Mouse (Mus musculus) liver, embryonic 16.5 days (tissue): Measurements from ENCODE around the gene Pif1. TPM values are rescaled to one million over a fixed set of nuclear protein-coding genes. Genes with fewer than 3 reads are reported as not detected.

ENCODE experiments used
- ATAC-seq: fragments of 200-750 bp; cut with Nextera tagmentation; 2 replicates; pipeline ENCODE4 v1.8.0; 2017; ENCODE audit warnings: low read depth, mild to moderate bottlenecking, moderate number of reproducible peaks, moderate library complexity
- H3K27ac ChIP-seq: fragments of 300-500 bp; sonication (generic); 2 replicates; pipeline ENCODE4 v1.5.1; 2014; ENCODE audit warnings: mild to moderate bottlenecking, low read length
- H3K27me3 ChIP-seq: fragments of 300-500 bp; sonication (generic); 2 replicates; pipeline ENCODE4 v1.6.1; 2014; ENCODE audit warnings: low read depth, low read length, mixed read lengths; ENCODE audit not compliant: control insufficient read depth, insufficient read depth
- H3K36me3 ChIP-seq: fragments of 300-500 bp; sonication (generic); 2 replicates; pipeline ENCODE4 v1.6.1; 2014; ENCODE audit warnings: mild to moderate bottlenecking; ENCODE audit not compliant: control insufficient read depth, insufficient read depth
- H3K4me1 ChIP-seq: fragments of 300-500 bp; sonication (generic); 2 replicates; pipeline ENCODE4 v1.6.1; 2014; ENCODE audit warnings: low read depth, low read length, mixed read lengths; ENCODE audit not compliant: control insufficient read depth
- H3K4me2 ChIP-seq: fragments of 300-500 bp; sonication (generic); 2 replicates; pipeline ENCODE4 v1.6.1; 2014; ENCODE audit warnings: low read depth, low read length, mixed read lengths
- H3K4me3 ChIP-seq: fragments of 300-500 bp; sonication (generic); 2 replicates; pipeline ENCODE4 v1.5.1; 2014; ENCODE audit warnings: low read depth, mild to moderate bottlenecking, low read length
- H3K9ac ChIP-seq: fragments of 300-500 bp; sonication (generic); 2 replicates; pipeline ENCODE4 v1.6.1; 2014; ENCODE audit warnings: low read depth, low read length
- H3K9me3 ChIP-seq: fragments of 300-500 bp; sonication (generic); replicated peaks from 2 replicates; pipeline ENCODE4 v1.6.1; 2016; ENCODE audit warnings: low read length; ENCODE audit not compliant: control insufficient read depth
- WGBS: fragments of 180-500 bp; shearing (Covaris S2); extraction: QIAGEN DNeasy Blood & Tissue Kit; methylation state at CpG from one replicate; pipeline ENCODE4 v1.1.7; 2014; ENCODE audit not compliant: insufficient replicate concordance; 5-methylcytosine and 5-hydroxymethylcytosine counted together
- polyA plus RNA-seq: library from polyadenylated mRNA; unstranded; fragments of >200 nt; fragmentation: Nextera tagmentation; extraction: Ambion mirVana; gene quantifications from 2 replicates; pipeline ENCODE4 v1.2.1, GENCODE M21; 2015

Pif1 gene
- polyA plus RNA-seq, 1 experiment from 2014 or later = 9.6 TPM

DNA sequence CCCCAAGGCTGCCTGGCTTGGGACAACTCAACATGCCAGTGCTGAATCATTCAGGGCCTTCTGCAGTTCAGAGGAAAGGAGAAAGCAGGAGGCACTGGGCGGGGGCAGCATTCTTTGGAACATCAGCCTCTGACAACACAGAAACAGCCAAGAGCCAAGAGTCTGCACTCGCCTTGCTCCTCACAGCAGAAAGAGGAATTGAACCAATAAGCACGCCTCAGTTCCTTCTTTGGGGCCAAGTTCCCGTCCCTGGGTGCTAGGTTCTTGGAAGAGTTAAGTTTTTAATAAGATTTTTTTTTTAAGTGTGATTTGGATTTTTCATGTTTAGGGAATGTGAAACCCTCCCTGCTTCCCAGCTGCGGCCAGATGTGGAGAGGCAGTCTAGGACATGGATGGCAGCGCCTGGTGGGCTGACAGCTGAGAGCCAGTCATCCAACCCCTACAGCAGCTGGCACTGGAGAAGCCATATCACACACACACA is 17.4 kb upstream of the Pif1 start:
- Histone ChIP-seq H3K9ac (no peak overlapping the region), H3K9me3 (no peaks in the 10 kb centered on the region), H3K4me1 (peaks cover 34% of the 10 kb centered on the region), H3K27ac (peak overlapping the region; percentile 60), H3K27me3 (no peaks in the 10 kb centered on the region), H3K36me3 (peaks cover 59% of the 10 kb centered on the region), H3K4me3 (no peak overlapping the region), H3K4me2 (no peak overlapping the region)
- ATAC-seq = no peak
- WGBS = 72% methylated on average over 6 of the region's 6 CpGs

DNA sequence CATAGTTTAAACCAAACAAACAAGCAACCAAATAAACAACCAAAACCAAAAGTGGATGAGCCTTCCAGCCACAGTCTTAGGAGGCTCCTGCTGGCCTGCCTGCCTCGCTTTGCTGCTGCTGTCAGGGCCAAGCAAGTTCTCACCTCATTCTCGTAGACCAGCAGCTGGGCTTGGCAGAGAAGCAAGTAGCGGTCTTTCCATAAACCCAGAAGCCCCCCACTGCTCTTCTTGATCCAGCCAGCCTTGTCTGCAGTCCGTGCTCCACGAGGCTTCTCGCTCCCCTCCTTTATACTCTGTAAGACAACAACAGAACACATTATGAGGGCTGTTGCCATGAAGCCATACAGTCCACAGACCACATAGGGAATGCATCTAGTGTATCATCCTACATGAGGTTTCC is 14.1 kb upstream of the Pif1 start:
- Histone ChIP-seq H3K4me1 (peaks cover 46% of the 10 kb centered on the region), H3K36me3 (peaks cover 46% of the 10 kb centered on the region), H3K9me3 (no peaks in the 10 kb centered on the region), H3K9ac (no peak overlapping the region), H3K27me3 (no peaks in the 10 kb centered on the region), H3K4me2 (no peak overlapping the region), H3K27ac (no peak overlapping the region), H3K4me3 (no peak overlapping the region)
- no peak for ATAC-seq
- 94% methylated on average over 6 of the region's 6 CpGs for WGBS

DNA sequence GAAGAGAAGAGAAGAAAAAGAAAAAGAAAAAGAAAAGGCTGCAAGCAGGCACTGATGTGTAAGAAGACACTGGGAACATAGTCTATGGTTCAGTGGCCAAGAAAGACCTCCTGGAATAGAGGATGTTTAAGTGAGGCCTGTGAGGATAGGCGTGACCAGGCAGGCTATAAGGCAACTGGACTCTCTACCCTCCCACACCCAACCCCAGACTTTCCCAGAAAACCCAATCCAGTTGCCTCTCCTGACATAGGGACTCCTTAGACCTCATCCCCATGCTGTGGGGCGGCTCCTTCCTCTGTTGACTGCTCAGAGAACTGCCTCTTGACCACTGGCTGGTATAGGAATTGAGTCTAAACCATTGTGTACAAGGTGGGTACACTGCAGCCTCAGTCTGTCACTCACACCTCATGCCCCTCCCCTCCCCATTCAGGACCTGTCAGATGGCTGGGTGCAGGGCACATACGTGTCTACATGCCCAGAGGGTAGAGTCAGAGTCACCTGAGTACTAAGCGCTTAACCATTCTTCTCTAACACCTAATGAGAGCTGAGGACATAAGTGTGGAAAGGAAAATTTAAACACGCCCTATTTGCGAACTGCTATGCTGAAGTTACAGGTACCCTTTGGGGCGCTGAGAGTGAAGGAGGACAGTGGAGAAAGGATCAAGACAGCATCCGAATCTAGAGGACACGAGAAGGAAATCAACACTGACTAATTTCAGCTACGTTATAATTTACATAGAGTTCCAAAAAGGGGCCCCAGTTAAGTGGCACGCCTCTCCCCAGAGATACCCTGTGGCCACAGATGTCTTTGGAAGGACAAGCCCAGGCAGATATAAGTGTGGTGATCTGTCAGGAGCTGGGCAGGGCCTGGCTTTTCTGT is 12.2 kb upstream of the Pif1 start:
- Histone ChIP-seq H3K9me3 (no peaks in the 10 kb centered on the region), H3K4me2 (peak overlapping the region; percentile 84), H3K9ac (peak overlapping the region; percentile 48), H3K36me3 (peaks cover 30% of the 10 kb centered on the region), H3K27me3 (no peaks in the 10 kb centered on the region), H3K4me3 (peak overlapping the region; percentile 81), H3K4me1 (peaks cover 46% of the 10 kb centered on the region), H3K27ac (peak overlapping the region; percentile 91)
- ATAC-seq = peak; percentile 60
- 40% methylated on average over 11 of the region's 11 CpGs for WGBS

DNA sequence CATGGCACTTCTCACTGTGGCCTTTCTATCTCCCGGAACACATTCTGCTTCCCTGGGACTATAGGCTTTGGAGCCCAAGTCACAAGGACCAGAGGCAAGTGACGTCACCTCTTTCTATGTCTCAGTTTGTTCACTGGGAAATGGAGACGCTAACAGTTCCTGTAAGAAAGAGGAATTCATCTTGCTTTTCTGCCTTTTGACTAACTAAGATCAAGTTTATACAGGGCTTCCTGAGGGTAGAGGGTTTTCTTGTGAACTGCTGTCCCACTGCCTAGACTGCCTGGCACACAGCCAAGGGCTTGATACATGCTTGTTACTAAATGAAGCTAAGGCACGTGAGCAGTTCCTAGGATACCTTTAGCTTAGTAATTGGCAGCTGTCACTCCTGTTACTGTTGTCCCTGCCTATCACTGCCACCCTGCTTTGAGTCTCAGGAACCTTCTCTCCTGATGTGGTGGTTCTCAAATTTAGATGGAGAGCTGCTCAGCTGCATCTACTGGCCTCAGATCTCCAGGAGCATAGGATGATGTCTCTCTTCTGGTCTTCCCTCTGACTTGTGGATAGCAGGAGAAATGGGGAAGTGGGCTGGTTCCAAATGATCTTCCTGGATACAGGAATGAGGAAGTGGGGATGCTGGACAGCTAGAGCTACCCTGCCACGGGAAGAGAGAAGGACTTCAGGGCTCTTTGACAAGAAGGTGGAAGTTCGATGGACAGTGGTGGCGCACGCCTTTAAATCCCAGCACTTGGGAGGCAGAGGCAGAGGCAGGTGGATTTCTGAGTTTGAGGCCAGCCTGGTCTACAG is 11.4 kb upstream of the Pif1 start:
- H3K4me3 ChIP-seq = peak overlapping the region; percentile 81
- H3K27ac ChIP-seq = peak overlapping the region; percentile 91
- WGBS = 40% methylated on average over 8 of the region's 8 CpGs
- ATAC-seq = no peak
- H3K36me3 ChIP-seq = peaks cover 25% of the 10 kb centered on the region
- peak overlapping the region; percentile 48 for H3K9ac ChIP-seq
- peaks cover 47% of the 10 kb centered on the region for H3K4me1 ChIP-seq
- H3K9me3 ChIP-seq = no peaks in the 10 kb centered on the region
- H3K27me3 ChIP-seq = no peaks in the 10 kb centered on the region
- peak overlapping the region; percentile 84 for H3K4me2 ChIP-seq

DNA sequence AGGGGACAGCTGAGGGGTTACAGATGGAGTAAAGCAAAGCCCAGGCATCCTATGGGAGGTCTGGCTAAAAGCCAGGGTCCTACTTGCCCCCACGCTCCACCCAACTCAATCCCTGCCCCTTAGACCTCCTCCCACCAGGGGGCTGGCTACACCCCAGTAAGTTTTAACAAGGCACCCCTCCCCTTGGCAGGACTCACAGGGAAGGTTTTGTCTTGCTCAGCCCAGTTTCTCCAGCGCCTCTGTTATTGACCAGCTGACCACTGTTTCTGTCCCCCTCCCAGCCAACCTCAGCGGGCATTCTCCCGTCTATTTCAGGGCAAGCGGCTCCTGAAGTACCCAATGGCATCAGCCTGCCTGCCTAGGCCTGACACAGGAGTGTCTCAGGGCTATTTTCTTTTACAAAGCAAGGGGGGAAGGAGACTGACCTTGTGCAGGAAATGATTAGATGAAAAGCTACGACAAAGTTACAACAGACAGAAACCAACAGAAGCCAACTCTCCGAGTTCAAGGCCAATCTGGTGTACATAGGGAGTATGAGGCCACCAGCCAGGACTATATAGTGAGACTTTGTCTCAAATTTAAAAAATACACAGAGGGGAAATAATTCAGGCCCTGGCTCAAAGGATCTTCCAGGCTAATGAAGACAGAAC is 10.0 kb upstream of the Pif1 start:
- Histone ChIP-seq H3K9ac (peak overlapping the region; percentile 56), H3K4me2 (peak overlapping the region; percentile 84), H3K36me3 (peaks cover 19% of the 10 kb centered on the region), H3K9me3 (no peaks in the 10 kb centered on the region), H3K4me3 (peak overlapping the region; percentile 81), H3K27me3 (no peaks in the 10 kb centered on the region), H3K4me1 (peaks cover 49% of the 10 kb centered on the region), H3K27ac (peak overlapping the region; percentile 91)
- 35% methylated on average over 7 of the region's 7 CpGs for WGBS
- no peak for ATAC-seq

DNA sequence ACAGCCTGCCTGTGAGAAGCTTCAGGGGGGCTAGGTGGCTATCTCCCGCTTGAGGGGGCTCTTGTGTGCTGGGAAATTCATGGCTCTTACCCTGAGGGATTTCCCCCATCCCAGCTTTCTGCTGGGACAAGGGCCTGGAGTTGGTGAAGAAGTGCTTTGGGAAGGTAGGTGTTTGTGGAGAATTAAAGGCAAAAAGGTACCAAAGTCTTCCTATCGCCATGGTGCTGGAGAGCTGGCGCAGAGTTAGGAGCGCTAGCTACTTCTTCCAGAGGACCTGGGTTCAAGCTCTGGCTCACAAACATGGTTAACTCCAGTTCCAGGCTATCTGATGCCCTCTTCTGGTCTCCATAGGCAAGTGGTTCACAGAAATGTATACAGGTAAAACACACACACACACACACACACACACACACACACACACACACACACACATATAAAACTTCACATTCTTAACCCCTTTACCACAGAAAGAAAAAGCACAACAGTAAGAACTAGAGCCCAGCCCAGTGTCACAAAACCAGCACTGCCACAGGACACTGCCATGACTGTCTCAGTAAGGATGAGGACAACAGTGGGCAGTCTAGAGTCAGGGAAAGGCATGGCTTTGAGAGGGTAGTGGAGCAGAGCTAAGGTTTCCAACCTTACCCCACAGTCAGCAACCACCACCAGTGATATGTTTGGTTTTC is 9.3 kb upstream of the Pif1 start:
- peak overlapping the region; percentile 81 for H3K4me3 ChIP-seq
- no peak for ATAC-seq
- peaks cover 51% of the 10 kb centered on the region for H3K4me1 ChIP-seq
- peak overlapping the region; percentile 84 for H3K4me2 ChIP-seq
- peak overlapping the region; percentile 83 for H3K9ac ChIP-seq
- no peaks in the 10 kb centered on the region for H3K9me3 ChIP-seq
- peak overlapping the region; percentile 91 for H3K27ac ChIP-seq
- 77% methylated on average over 4 of the region's 4 CpGs for WGBS
- no peaks in the 10 kb centered on the region for H3K27me3 ChIP-seq
- H3K36me3 ChIP-seq = peaks cover 13% of the 10 kb centered on the region

DNA sequence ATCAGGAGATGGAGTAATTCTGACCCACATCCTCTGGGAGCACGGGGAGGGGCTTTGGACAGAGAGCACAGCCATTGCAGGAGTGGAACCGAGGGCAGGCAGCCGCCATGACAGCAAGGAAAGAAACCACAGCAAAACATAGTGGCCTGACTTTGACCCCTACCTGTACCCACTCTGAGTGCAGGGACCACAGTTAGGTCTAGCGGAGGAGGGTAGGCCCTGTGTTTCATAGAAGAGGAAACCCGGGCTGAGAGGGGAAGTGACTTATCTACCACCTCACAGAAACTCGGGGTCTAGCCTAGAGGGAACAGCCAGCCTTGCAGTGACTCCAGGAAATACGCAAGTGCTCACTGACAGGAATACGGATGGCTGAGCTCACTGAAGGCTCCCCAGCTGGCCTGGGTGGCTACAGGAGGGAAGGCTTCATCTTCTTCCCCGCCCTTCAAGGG is 8.1 kb upstream of the Pif1 start:
- H3K4me3 ChIP-seq = peak overlapping the region; percentile 81
- H3K4me2 ChIP-seq = peak overlapping the region; percentile 84
- H3K36me3 ChIP-seq = 0 out of 2 replicates have a peak, but pooled peaks cover 3% of the 10 kb centered on the region
- 8% methylated on average over 9 of the region's 9 CpGs for WGBS
- H3K9me3 ChIP-seq = no peaks in the 10 kb centered on the region
- H3K27ac ChIP-seq = peak overlapping the region; percentile 82
- H3K4me1 ChIP-seq = peaks cover 53% of the 10 kb centered on the region
- peak overlapping the region; percentile 83 for H3K9ac ChIP-seq
- no peak for ATAC-seq
- H3K27me3 ChIP-seq = no peaks in the 10 kb centered on the region

DNA sequence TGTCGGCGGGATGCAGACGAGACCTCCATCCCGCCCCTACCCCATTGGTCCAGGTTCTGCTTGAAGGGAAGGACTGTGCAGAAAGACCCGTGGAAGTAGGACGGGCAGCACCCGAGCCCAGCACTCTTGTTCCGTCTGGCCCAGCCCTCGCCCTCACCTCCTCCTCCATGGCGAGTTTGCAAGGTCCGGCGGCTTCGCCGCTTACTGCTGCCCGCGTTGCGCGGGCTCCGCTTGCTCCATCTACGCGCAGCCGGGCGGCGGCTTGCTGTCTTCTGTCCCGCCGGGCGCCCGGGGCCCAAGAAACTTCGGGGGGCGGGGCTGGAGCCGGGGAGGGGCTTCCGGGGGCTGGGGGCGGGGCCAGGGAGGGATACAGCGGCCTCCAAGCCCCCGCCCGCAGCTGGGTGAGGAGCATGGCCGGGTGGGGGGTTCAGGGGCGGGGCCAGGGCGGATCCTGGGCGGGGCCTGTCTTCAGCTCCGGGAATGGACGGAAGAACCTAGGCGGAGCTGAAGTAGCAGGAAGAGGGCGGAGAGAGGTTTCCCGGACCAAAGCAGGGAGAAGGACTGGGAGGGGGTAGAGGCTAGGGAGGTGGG is 7.1 kb upstream of the Pif1 start, which contains the start of gene Plekho2:
Gene Plekho2 (minus strand): TSS at position 260 of the 591 bp plus-strand sequence.
- peak within 1 kb of the TSS; percentile 96 for H3K27ac ChIP-seq
- H3K4me3 ChIP-seq = peak within 1 kb of the TSS; percentile 81
- no peaks in the 10 kb centered on the region for H3K9me3 ChIP-seq
- H3K4me1 ChIP-seq = peaks cover 47% of the 10 kb centered on the region
- ATAC-seq = peak; percentile 77
- under 1% methylated on average over 45 of the region's 45 CpGs for WGBS
- peak within 1 kb of the TSS; percentile 84 for H3K4me2 ChIP-seq
- H3K27me3 ChIP-seq = no peaks in the 10 kb centered on the region
- peak within 1 kb of the TSS; percentile 83 for H3K9ac ChIP-seq
- H3K36me3 ChIP-seq = 0 out of 2 replicates have a peak, but pooled peaks cover 3% of the 10 kb centered on the region
